In the genomic region with DNA sequence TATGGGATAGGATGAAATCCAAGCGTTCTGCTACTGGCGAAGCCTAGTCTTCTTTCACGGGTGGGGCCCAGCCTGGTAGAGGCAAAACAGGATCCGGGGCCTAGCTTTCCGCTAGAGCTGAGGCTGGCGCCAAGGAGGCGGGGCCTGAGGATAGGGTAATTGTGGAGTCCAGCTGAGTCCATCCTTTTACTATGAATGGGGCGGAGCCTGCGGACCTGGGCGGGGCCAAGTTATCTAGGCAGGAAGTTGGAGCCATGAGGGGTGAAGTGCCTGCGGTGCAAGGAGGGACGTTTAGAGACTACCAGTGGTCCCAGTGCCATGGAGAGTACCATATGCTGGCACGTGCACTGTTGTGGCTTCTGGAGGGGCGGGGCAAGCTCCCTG, we compare ENCODE assay signal across 8 mouse cellular contexts. TPM values are rescaled to one million over a fixed set of nuclear protein-coding genes. Genes with fewer than 3 reads are reported as not detected.
DNase-seq lines count a peak whose midpoint lies in the region; ATAC-seq and TF ChIP-seq lines count a peak whose summit lies in the region.

No protein-coding gene starts in this region.

- no peak; the same call in 1 of the 2 replicates for TF ChIP-seq POLR2A in spleen, adult 2 months (IDR thresholded peaks at IDR 0.05; ENCODE audit: low read depth, low read length)

- H3K4me1 ChIP-seq in embryonic facial prominence, embryonic 14.5 days (ENCODE audit: control insufficient read depth, insufficient read depth, low read length): peaks cover 30% of the 10 kb centered on the region
- H3K4me1 ChIP-seq in limb, embryonic 10.5 days: peaks cover 53% of the 10 kb centered on the region
- H3K4me1 ChIP-seq in midbrain, embryonic 12.5 days: peaks cover 45% of the 10 kb centered on the region
- peaks cover 8% of the 10 kb centered on the region for H3K4me1 ChIP-seq in spleen, adult 2 months (ENCODE audit: control insufficient read depth, insufficient read depth, insufficient read length)

- peak overlapping the region; percentile 97 for H3K4me2 ChIP-seq in embryonic facial prominence, embryonic 14.5 days (ENCODE audit: low read depth, low read length)
- peak overlapping the region; percentile 84 for H3K4me2 ChIP-seq in midbrain, embryonic 12.5 days (replicated peaks)

- WGBS in embryonic facial prominence, embryonic 14.5 days: 0% methylated on average over 14 of the region's 14 CpGs
- under 1% methylated on average over 14 of the region's 14 CpGs for WGBS in limb, embryonic 10.5 days
- 0% methylated on average over 14 of the region's 14 CpGs for WGBS in midbrain, embryonic 12.5 days
- 1% methylated on average over 14 of the region's 14 CpGs for WGBS in spleen, adult 2 months

- TF ChIP-seq CTCF in spleen, adult 2 months (IDR thresholded peaks at IDR 0.05; ENCODE audit: extremely low read depth, insufficient read depth, insufficient read length, insufficient replicate concordance): no peak

- H3K36me3 ChIP-seq in embryonic facial prominence, embryonic 14.5 days (ENCODE audit: control insufficient read depth, insufficient read depth, low read length): peaks cover 25% of the 10 kb centered on the region
- peaks cover 30% of the 10 kb centered on the region for H3K36me3 ChIP-seq in limb, embryonic 10.5 days
- H3K36me3 ChIP-seq in midbrain, embryonic 12.5 days: peaks cover 25% of the 10 kb centered on the region
- H3K36me3 ChIP-seq in spleen, adult 2 months (ENCODE audit: control insufficient read depth, insufficient read depth, low read length): peaks cover 7% of the 10 kb centered on the region; the same call in 1 of the 2 replicates

- peak overlapping the region; percentile 69 for H3K9ac ChIP-seq in embryonic facial prominence, embryonic 14.5 days (ENCODE audit: low read depth, low read length)
- peak overlapping the region; percentile 66 for H3K9ac ChIP-seq in midbrain, embryonic 12.5 days (replicated peaks)

- H3K9me3 ChIP-seq in embryonic facial prominence, embryonic 14.5 days (ENCODE audit: control insufficient read depth, low read length): no peaks in the 10 kb centered on the region
- H3K9me3 ChIP-seq in limb, embryonic 10.5 days (replicated peaks): no peaks in the 10 kb centered on the region
- H3K9me3 ChIP-seq in midbrain, embryonic 12.5 days: no peaks in the 10 kb centered on the region

- H3K27ac ChIP-seq in embryonic facial prominence, embryonic 14.5 days (replicated peaks; ENCODE audit: low read depth, low read length): peak overlapping the region; percentile 98
- peak overlapping the region; percentile 89 for H3K27ac ChIP-seq in limb, embryonic 10.5 days
- peak overlapping the region; percentile 91 for H3K27ac ChIP-seq in midbrain, embryonic 12.5 days (replicated peaks)
- peak overlapping the region; percentile 86 for H3K27ac ChIP-seq in spleen, adult 2 months (ENCODE audit: insufficient read depth, low read length)

- H3K27me3 ChIP-seq in embryonic facial prominence, embryonic 14.5 days (replicated peaks; ENCODE audit: control insufficient read depth, insufficient read depth, low read length): no peaks in the 10 kb centered on the region
- no peaks in the 10 kb centered on the region for H3K27me3 ChIP-seq in limb, embryonic 10.5 days (ENCODE audit: low read depth, poor library complexity, severe bottlenecking)
- no peaks in the 10 kb centered on the region; the same call in 1 of the 2 replicates for H3K27me3 ChIP-seq in midbrain, embryonic 12.5 days
- H3K27me3 ChIP-seq in spleen, adult 2 months (ENCODE audit: control insufficient read depth, insufficient read depth, low read length): no peaks in the 10 kb centered on the region

- peak; percentile 64 for ATAC-seq in embryonic facial prominence, embryonic 14.5 days (ENCODE audit: low read depth)
- peak; percentile 36 for ATAC-seq in midbrain, embryonic 12.5 days (ENCODE audit: low FRiP score, low read depth)

- peak overlapping the region; percentile 58 for H3K4me3 ChIP-seq in embryonic facial prominence, embryonic 14.5 days (ENCODE audit: low read depth, low read length)
- peak overlapping the region; percentile 59 for H3K4me3 ChIP-seq in limb, embryonic 10.5 days
- peak overlapping the region; percentile 44 for H3K4me3 ChIP-seq in midbrain, embryonic 12.5 days
- peak overlapping the region; percentile 58 for H3K4me3 ChIP-seq in spleen, adult 2 months (ENCODE audit: extremely low read depth, insufficient read depth, insufficient read length)

- peak; percentile 100 for DNase-seq in 416B (ENCODE audit: low read depth)
- peak; percentile 89 to 97 for DNase-seq in adrenal gland, postnatal 4 days (ENCODE audit: low spot score in 2 of 2)
- DNase-seq in embryonic facial prominence, embryonic 14.5 days (ENCODE audit: low spot score): peak; percentile 97
- DNase-seq in heart, adult 18-20 months: peak; percentile 98 to 99
- peak; percentile 99 for DNase-seq in kidney, adult 18-20 months
- peak; percentile 89 for DNase-seq in limb, embryonic 10.5 days (ENCODE audit: low spot score)
- DNase-seq in spleen, adult 2 months (ENCODE audit: low read depth in 1 of 2, low spot score in 2 of 2): peak; percentile 70 to 88

RNA-seq across cellular contexts. Expression of gene Dazap1, which starts 0.3 kb away (rescaled TPM):
- total RNA-seq in adrenal gland, postnatal 4 days (2021): 100 to 1,000 TPM; 180 to 181 TPM
- 42.3 and 43.5 TPM in 2 replicates for polyA plus RNA-seq in embryonic facial prominence, embryonic 14.5 days (2014; fragmentation: Nextera tagmentation; extraction: Ambion mirVana)
- total RNA-seq in heart, adult 18-20 months (2021): 10 to 100 TPM; 46.9 to 58.8 TPM
- 61.2 and 66.2 TPM in 2 replicates for polyA plus RNA-seq in limb, embryonic 10.5 days (2016; fragmentation: Nextera tagmentation; extraction: Ambion mirVana)
- 61.2 and 71.3 TPM in 2 replicates for polyA plus RNA-seq in midbrain, embryonic 12.5 days (2016; fragmentation: Nextera tagmentation; extraction: Ambion mirVana)
- polyA plus RNA-seq in spleen, adult 2 months (2012; rRNA removed): 66.8 and 74.5 TPM in 2 replicates

RNA-seq across cellular contexts. Expression of gene Gamt, which starts 0.8 kb away (rescaled TPM):
- total RNA-seq in adrenal gland, postnatal 4 days (2021): 100 to 1,000 TPM; 181 to 214 TPM
- 124 and 139 TPM in 2 replicates for polyA plus RNA-seq in embryonic facial prominence, embryonic 14.5 days (2014; fragmentation: Nextera tagmentation; extraction: Ambion mirVana)
- total RNA-seq in heart, adult 18-20 months (2021): 10 to 100 TPM in 1 of 2 experiments, 1 to 10 TPM in 1; 8.9 to 14.8 TPM
- 14.4 and 18.4 TPM in 2 replicates for polyA plus RNA-seq in limb, embryonic 10.5 days (2016; fragmentation: Nextera tagmentation; extraction: Ambion mirVana)
- 28.1 and 29.5 TPM in 2 replicates for polyA plus RNA-seq in midbrain, embryonic 12.5 days (2016; fragmentation: Nextera tagmentation; extraction: Ambion mirVana)
- 19.7 and 23.5 TPM in 2 replicates for polyA plus RNA-seq in spleen, adult 2 months (2012; rRNA removed)

RNA-seq across cellular contexts. Expression of gene Ndufs7, which starts 12.7 kb away (rescaled TPM):
- 100 to 1,000 TPM; 208 to 225 TPM for total RNA-seq in adrenal gland, postnatal 4 days (2021)
- 360 and 370 TPM in 2 replicates for polyA plus RNA-seq in embryonic facial prominence, embryonic 14.5 days (2014; fragmentation: Nextera tagmentation; extraction: Ambion mirVana)
- total RNA-seq in heart, adult 18-20 months (2021): 1,000 to 10,000 TPM; 1,019 to 1,055 TPM
- 311 and 345 TPM in 2 replicates for polyA plus RNA-seq in limb, embryonic 10.5 days (2016; fragmentation: Nextera tagmentation; extraction: Ambion mirVana)
- 205 and 213 TPM in 2 replicates for polyA plus RNA-seq in midbrain, embryonic 12.5 days (2016; fragmentation: Nextera tagmentation; extraction: Ambion mirVana)
- 314 and 402 TPM in 2 replicates for polyA plus RNA-seq in spleen, adult 2 months (2012; rRNA removed)

RNA-seq across cellular contexts. Expression of gene Rps15, which starts 30.7 kb away (rescaled TPM):
- total RNA-seq in adrenal gland, postnatal 4 days (2021): 1,000 to 10,000 TPM; 1,413 to 1,504 TPM
- polyA plus RNA-seq in embryonic facial prominence, embryonic 14.5 days (2014; fragmentation: Nextera tagmentation; extraction: Ambion mirVana): 1,047 and 1,145 TPM in 2 replicates
- 100 to 1,000 TPM; 745 to 872 TPM for total RNA-seq in heart, adult 18-20 months (2021)
- polyA plus RNA-seq in limb, embryonic 10.5 days (2016; fragmentation: Nextera tagmentation; extraction: Ambion mirVana): 1,092 and 1,255 TPM in 2 replicates
- polyA plus RNA-seq in midbrain, embryonic 12.5 days (2016; fragmentation: Nextera tagmentation; extraction: Ambion mirVana): 671 and 694 TPM in 2 replicates
- polyA plus RNA-seq in spleen, adult 2 months (2012; rRNA removed): 2,107 and 2,204 TPM in 2 replicates

RNA-seq across cellular contexts. Expression of gene Apc2, which starts 34.2 kb away (rescaled TPM):
- total RNA-seq in adrenal gland, postnatal 4 days (2021): 10 to 100 TPM in 1 of 2 experiments, 1 to 10 TPM in 1; 9.9 to 10.4 TPM
- 6.2 and 7.4 TPM in 2 replicates for polyA plus RNA-seq in embryonic facial prominence, embryonic 14.5 days (2014; fragmentation: Nextera tagmentation; extraction: Ambion mirVana)
- total RNA-seq in heart, adult 18-20 months (2021): 1 to 10 TPM; 2.6 to 2.8 TPM
- polyA plus RNA-seq in limb, embryonic 10.5 days (2016; fragmentation: Nextera tagmentation; extraction: Ambion mirVana): 0.90 and 2.9 TPM in 2 replicates
- polyA plus RNA-seq in midbrain, embryonic 12.5 days (2016; fragmentation: Nextera tagmentation; extraction: Ambion mirVana): 181 and 193 TPM in 2 replicates
- polyA plus RNA-seq in spleen, adult 2 months (2012; rRNA removed): 0.68 and 1.00 TPM in 2 replicates

Comparison
In these comparisons a context has a peak if more than half of its experiments do, and no peak if none do; other contexts are left out.
1. Peak in every context shown above with its lines: DNase-seq, ATAC-seq, H3K4me3 ChIP-seq and H3K27ac ChIP-seq.